Mouse (Mus musculus): ENCODE results near the gene Aifm3. TPM values are rescaled to one million over a fixed set of nuclear protein-coding genes. Genes with fewer than 3 reads are reported as not detected.
"Not testable (repeated sequence)": the region's sequence is repeated elsewhere in the genome, so short reads cannot be mapped to it uniquely, and the experiment has no call there.

Aifm3 gene
- total RNA-seq, 2 experiments from 2014 or later: not detected

DNA sequence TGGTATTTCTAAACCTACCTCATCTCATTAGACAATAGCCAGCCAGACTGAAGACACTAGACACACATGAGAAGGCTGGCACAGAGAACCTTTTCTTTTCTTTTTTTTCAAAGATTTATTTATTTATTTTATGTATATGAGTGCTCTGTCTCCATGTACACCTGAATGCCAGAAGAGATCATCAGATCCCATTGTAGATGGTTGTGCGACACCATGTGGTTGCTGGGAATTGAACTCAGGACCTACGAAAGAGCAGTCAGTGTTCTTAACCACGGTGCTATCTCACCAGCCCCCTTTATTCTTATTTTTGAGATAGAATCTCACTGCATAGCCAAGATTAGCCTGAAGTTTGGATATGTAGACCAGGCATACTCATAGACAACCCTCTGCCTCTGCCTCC, 47.2 kb downstream of the Aifm3 start:
- ATAC-seq (replicated peaks; ENCODE audit: poor library complexity): no peak

DNA sequence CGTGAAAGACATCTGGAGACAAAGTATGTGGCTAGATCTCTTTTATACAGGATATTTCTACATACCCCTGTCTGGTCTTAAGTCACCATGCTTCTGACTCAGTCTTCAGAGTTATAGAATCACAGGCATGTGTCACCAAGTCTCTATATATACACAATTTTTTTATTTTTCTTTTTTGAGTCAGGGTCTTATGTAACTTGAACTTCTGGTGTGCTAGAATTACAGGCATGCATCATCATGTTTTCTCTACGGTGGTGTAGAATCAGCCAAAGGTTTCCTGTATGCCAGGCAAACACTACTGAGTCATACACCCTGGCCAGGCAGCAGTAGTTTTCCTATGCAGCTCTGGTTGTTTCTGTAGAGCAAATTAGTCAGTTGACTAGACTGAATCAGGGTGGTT, 53.2 kb downstream of the Aifm3 start:
- no peak for ATAC-seq (replicated peaks; ENCODE audit: poor library complexity)

DNA sequence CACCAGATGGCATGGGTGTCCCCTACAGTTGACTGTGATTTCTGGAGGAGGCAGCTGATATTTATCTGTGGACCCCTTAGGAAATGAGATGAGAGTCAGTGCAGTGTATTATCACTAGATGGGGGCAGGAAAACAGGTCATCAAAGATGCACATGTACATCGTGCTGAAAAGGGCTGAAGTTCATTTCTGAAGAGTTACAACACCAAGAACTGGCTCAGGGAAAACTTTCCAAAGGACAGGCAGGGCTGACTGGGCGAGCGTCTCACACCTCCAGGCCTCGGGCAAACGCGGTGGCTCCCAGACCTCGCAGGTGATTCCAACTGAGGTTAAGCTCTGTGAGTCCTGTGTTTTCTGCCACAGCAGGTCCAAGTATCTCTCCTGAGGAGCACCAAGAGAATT, 63.4 kb downstream of the Aifm3 start:
- ATAC-seq (replicated peaks; ENCODE audit: poor library complexity): no peak

DNA sequence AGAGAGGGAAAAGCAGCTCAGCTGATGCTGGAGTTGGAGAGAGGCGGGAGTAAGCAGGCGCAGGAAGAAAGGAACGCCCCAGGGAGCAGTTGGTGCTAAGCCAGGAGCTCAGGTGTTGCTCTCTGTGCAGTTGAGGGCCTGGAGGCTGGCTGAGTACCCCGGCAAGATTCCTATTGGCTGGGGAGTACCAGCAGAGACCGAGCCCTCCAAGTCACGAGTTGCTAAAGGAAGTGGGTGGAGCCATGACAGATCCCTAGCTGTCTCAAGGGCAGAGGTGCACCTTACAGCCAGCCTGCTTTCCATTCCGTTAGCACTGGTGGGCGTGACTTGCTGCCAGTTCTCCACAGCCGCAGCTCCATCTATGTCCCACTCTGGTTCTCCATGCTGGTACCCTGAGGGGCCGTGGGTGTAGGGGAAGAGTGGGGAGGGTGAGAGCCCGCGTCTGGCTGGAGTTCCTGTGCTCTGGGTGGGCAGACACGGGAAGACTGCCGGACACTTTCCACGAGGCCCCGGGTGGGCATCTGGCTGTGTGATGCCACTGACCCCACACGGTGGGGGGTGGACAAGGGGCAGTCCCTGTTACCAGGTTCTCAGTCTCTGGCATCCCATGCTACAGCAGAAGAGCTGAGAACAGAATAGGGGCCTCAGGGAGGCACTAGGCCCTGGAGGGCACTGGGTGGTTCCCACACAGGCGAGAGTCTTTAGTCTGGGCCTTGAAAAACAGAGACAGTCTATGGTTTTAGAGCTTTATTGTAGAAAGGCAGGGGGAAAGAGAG, 64.7 kb downstream of the Aifm3 start:
- ATAC-seq (replicated peaks; ENCODE audit: poor library complexity): peak; percentile 93

DNA sequence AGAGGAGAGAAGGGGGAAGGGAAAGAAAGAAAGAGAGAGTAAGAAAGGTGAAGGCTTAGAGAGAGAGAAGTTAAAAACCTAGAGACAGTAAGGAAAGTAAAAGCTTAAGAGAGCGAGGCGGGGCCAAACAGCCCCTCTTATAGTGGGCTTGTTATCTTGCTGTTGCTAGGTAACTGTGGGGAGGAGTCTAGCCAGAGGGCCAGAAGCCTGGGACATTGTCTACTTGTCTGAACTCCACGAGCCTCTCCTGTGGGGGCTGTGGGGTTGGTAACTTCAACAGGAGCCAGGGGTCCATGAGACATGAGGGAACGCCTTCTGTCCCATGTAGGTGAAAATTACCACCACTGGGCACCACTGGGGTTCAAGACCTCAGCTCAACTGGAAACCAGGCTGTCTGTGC, 65.3 kb downstream of the Aifm3 start:
- ATAC-seq (replicated peaks; ENCODE audit: poor library complexity): not testable (repeated sequence)

DNA sequence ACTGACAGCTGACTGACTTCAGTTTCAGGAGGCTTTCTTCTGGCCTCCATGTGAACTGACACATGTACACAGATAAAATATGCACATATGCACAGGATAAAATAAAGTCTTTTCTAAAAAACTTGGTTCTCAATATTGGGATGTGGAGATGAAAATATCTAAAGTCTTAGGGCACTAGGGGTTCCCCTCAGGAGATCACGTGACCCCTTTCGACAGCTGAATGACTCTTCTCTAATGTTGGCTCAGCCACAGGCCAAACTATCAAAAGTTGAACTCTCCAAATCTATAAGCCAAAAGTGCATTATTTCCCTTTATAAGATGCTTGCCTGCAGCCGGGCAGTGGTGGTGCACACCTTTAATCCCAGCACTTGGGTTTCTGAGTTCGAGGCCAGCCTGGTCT, 66.8 kb downstream of the Aifm3 start:
- ATAC-seq (replicated peaks; ENCODE audit: poor library complexity): no peak

DNA sequence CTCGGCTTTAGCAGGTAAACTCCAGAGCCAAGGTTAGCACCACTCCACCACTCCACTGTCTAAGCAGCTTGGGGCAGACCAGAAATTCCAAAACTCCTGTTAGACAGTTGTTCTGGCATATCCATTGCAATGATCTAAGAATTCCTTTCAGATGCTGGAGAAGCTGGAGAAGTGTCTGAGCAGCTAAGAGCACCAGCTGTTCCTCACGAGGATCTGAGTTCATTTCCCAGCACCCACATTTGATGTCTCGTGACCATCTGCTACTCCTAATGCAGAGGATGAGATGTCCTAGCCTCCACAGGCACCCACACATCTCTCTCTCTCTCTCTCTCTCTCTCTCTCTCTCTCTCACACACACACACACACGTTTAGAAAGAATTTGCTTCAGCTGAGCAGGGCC, 67.5 kb downstream of the Aifm3 start:
- ATAC-seq (replicated peaks; ENCODE audit: poor library complexity): no peak

Other genes starting within 250 kb of the Aifm3 start
- gene Tmem191c, start 213.5 kb upstream of the Aifm3 start, total RNA-seq (2015): 4.2 and 5.2 TPM in 2 replicates
- gene Tmem191c, start 213.5 kb upstream of the Aifm3 start, total RNA-seq (2017): 5.5 and 8.8 TPM in 2 replicates
- not detected in 2 replicates for gene Serpind1, start 158.2 kb upstream of the Aifm3 start, total RNA-seq (2015)
- not detected in 2 replicates for gene Serpind1, start 158.2 kb upstream of the Aifm3 start, total RNA-seq (2017)
- 16.5 and 18.5 TPM in 2 replicates for gene Snap29, start 83.6 kb upstream of the Aifm3 start, total RNA-seq (2015)
- 17.9 and 18.0 TPM in 2 replicates for gene Snap29, start 83.6 kb upstream of the Aifm3 start, total RNA-seq (2017)
- 55.4 and 58.1 TPM in 2 replicates for gene Pi4ka, start 83.3 kb upstream of the Aifm3 start, total RNA-seq (2015)
- 28.1 and 39.4 TPM in 2 replicates for gene Pi4ka, start 83.3 kb upstream of the Aifm3 start, total RNA-seq (2017)
- gene Crkl, start 37.6 kb upstream of the Aifm3 start, total RNA-seq (2015): 24.6 and 25.9 TPM in 2 replicates
- 17.8 and 18.5 TPM in 2 replicates for gene Crkl, start 37.6 kb upstream of the Aifm3 start, total RNA-seq (2017)
- gene Lztr1, start 19.1 kb downstream of the Aifm3 start, total RNA-seq (2015): 25.1 and 25.7 TPM in 2 replicates
- 29.5 and 40.4 TPM in 2 replicates for gene Lztr1, start 19.1 kb downstream of the Aifm3 start, total RNA-seq (2017)
- 8.9 and 11.8 TPM in 2 replicates for gene Thap7, start 41.5 kb downstream of the Aifm3 start, total RNA-seq (2015)
- gene Thap7, start 41.5 kb downstream of the Aifm3 start, total RNA-seq (2017): 26.4 and 28.9 TPM in 2 replicates
- 0.15 TPM in 1 of 2 replicates, not detected in the other for gene Lrrc74b, start 71.6 kb downstream of the Aifm3 start, total RNA-seq (2015)
- not detected in 2 replicates for gene Lrrc74b, start 71.6 kb downstream of the Aifm3 start, total RNA-seq (2017)
- gene P2rx6, start 72.3 kb downstream of the Aifm3 start, total RNA-seq (2015): not detected in 2 replicates
- not detected in 2 replicates for gene P2rx6, start 72.3 kb downstream of the Aifm3 start, total RNA-seq (2017)
- 1.2 and 1.4 TPM in 2 replicates for gene Slc7a4, start 93.6 kb downstream of the Aifm3 start, total RNA-seq (2015)
- gene Slc7a4, start 93.6 kb downstream of the Aifm3 start, total RNA-seq (2017): 4.2 and 5.6 TPM in 2 replicates
- gene Smpd4, start 129.7 kb downstream of the Aifm3 start, total RNA-seq (2015): 59.3 and 76.5 TPM in 2 replicates
- gene Smpd4, start 129.7 kb downstream of the Aifm3 start, total RNA-seq (2017): 49.1 and 49.3 TPM in 2 replicates
- 1.0 and 1.5 TPM in 2 replicates for gene Ccdc74a, start 156.9 kb downstream of the Aifm3 start, total RNA-seq (2015)
- gene Ccdc74a, start 156.9 kb downstream of the Aifm3 start, total RNA-seq (2017): 0.51 TPM in 1 of 2 replicates, not detected in the other
- gene Med15, start 243.3 kb downstream of the Aifm3 start, total RNA-seq (2015): 42.7 and 43.0 TPM in 2 replicates
- gene Med15, start 243.3 kb downstream of the Aifm3 start, total RNA-seq (2017): 15.5 and 26.5 TPM in 2 replicates

Data from megakaryocyte progenitor cell, adult 5-6 weeks (primary cell).